Mouse (Mus musculus): ENCODE data around the gene Ttc7b. TPM values are rescaled to one million over a fixed set of nuclear protein-coding genes. Genes with fewer than 3 reads are reported as not detected.

The Ttc7b gene
- polyA plus RNA-seq, 1 experiment from 2014 or later: 6.6 TPM

DNA sequence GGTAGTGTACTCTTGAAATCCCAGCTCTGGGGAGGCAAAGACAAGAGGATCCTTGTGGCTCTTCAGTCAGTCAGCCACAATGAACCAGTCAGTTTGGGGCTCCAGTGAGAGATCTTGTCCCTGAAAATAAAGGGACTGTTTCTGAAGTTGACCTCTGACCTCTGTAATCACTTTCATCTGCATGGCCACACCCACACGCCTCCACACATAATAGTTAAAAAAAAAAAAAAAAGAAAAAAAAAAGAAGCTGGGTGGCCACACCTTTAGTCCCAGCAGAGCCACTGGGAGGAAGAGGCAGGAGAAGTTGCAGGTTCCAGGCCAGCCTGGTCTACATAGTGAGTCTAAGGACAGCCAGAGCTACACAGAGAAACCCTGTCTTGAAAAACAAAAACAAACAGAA is 237.3 kb downstream of the Ttc7b start:
- H3K4me3 ChIP-seq (ENCODE audit: low read depth, low read length): no peak overlapping the region
- DNase-seq (ENCODE audit: low spot score) (no peak), ATAC-seq (no peak)
- TF ChIP-seq EP300 (IDR thresholded peaks at IDR 0.05) (no peak), CTCF (IDR thresholded peaks at IDR 0.05) (no peak)
- H3K9ac ChIP-seq (replicated peaks; ENCODE audit: low read depth): no peak overlapping the region
- 47% methylated on average over 1 of the region's 1 CpGs for WGBS
- H3K9me3 ChIP-seq (ENCODE audit: low read length): no peaks in the 10 kb centered on the region
- H3K4me1 ChIP-seq (ENCODE audit: insufficient read depth, low read depth, low read length): peaks cover 23% of the 10 kb centered on the region
- H3K4me2 ChIP-seq (replicated peaks; ENCODE audit: low read depth, low read length): no peak overlapping the region
- peak overlapping the region; percentile 76; the same call in 1 of the 2 replicates for H3K27ac ChIP-seq (ENCODE audit: low read length)
- no peaks in the 10 kb centered on the region for H3K27me3 ChIP-seq (replicated peaks; ENCODE audit: insufficient read depth, low read length)
- no peaks in the 10 kb centered on the region for H3K36me3 ChIP-seq (ENCODE audit: insufficient read depth, low read length)

DNA sequence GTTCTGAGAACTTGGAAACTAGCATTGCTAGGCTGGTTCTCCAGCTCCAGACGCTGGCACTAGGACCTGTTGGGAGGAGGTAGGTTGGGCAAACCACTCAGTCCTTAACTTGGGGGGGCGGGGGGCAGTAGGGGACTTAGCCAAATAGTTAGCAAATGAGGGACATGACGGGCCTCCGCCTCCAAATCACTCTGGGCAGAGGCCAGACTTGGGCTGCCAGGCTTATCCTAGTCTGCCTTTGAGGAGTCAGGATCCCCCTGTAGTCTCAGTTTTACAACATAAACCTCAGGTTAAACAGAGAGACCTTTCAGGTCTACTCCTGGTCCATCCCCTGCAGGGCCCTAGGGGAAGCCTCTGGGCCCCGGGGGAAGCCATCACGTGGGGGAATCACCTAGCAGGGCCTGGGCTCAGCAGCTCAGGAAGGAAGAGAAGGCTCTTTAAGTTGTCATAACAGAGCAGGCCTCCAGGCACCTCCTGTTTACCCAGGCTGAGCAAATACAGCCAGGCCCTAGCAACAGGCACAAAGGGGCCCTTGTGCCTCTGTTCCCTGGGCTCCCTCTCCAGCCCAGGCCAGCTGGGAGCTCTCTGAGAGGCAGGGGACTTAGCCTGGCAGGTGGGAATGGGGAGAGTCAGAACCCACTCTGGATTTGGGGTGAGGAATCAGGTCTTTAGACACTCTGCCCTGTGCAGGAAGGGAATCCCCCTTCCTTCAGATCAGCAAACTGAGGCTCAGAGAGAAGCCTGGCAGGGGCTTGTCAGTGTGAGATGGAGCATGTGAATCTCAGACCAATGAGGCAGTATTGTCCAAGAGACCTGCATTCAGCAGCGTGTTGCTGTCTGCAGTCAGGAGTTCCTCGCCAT is 238.4 kb downstream of the Ttc7b start:
- Histone ChIP-seq H3K9me3 (ENCODE audit: low read length) (no peaks in the 10 kb centered on the region), H3K36me3 (ENCODE audit: insufficient read depth, low read length) (no peaks in the 10 kb centered on the region), H3K9ac (replicated peaks; ENCODE audit: low read depth) (no peak overlapping the region), H3K4me1 (ENCODE audit: insufficient read depth, low read depth, low read length) (peaks cover 22% of the 10 kb centered on the region), H3K27me3 (replicated peaks; ENCODE audit: insufficient read depth, low read length) (no peaks in the 10 kb centered on the region), H3K4me2 (replicated peaks; ENCODE audit: low read depth, low read length) (no peak overlapping the region), H3K27ac (ENCODE audit: low read length) (peak overlapping the region; percentile 76), H3K4me3 (ENCODE audit: low read depth, low read length) (no peak overlapping the region)
- WGBS: 43% methylated on average over 8 of the region's 8 CpGs
- ATAC-seq (peak; percentile 91), DNase-seq (ENCODE audit: low spot score) (peak; percentile 88)
- peak; percentile 30; the same call in 1 of the 2 replicates for TF ChIP-seq CTCF (IDR thresholded peaks at IDR 0.05)
- TF ChIP-seq EP300 (IDR thresholded peaks at IDR 0.05): peak; percentile 61

DNA sequence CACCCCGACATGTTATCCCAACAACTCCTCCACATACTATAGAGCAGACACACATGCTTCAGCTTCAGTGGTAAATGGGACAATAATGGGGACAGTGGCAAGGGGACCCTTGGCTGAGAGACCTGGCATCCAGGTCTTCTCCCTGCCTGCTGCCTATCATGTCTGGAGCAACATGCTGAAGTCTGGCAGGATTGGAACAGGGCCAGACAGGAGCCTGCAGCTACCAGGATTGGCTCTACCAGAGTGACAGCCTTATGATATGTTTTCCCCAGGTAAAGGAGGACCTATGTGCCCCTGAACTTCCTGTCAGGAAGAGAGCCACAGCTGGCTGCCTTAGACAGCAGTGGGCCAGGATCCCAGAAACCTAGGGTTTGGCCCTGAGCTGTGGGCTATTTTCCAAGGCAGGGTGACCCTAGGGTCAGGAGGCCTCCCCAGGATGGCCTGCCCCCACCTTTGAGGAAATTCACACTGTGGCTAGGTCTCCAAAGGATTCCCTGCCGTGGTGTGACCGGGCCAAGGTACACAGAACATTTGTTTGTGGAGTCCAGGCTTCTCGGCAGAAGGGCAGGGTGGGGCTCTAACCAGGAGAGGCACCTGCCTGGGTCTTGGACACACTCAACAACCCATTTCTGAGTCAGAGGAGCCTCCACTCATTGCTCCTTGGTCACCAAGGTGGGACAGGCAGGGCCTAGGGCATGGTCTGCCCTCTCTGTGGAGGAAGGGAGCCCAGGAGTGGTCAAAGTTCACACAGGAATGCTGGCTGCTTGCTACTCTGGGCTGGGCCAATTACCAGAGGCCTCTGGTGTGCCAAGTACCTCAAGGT is 239.4 kb downstream of the Ttc7b start:
- H3K4me1 ChIP-seq (ENCODE audit: insufficient read depth, low read depth, low read length): peaks cover 30% of the 10 kb centered on the region
- peak overlapping the region; percentile 76 for H3K27ac ChIP-seq (ENCODE audit: low read length)
- H3K4me3 ChIP-seq (ENCODE audit: low read depth, low read length): no peak overlapping the region
- TF ChIP-seq EP300 (IDR thresholded peaks at IDR 0.05): peak; percentile 64; the same call in 1 of the 2 replicates
- no peak for TF ChIP-seq CTCF (IDR thresholded peaks at IDR 0.05)
- no peak overlapping the region for H3K9ac ChIP-seq (replicated peaks; ENCODE audit: low read depth)
- peak; percentile 46 for ATAC-seq
- no peaks in the 10 kb centered on the region for H3K36me3 ChIP-seq (ENCODE audit: insufficient read depth, low read length)
- 45% methylated on average over 4 of the region's 4 CpGs for WGBS
- peak; percentile 74 for DNase-seq (ENCODE audit: low spot score)
- H3K9me3 ChIP-seq (ENCODE audit: low read length): no peaks in the 10 kb centered on the region
- no peak overlapping the region for H3K4me2 ChIP-seq (replicated peaks; ENCODE audit: low read depth, low read length)
- no peaks in the 10 kb centered on the region for H3K27me3 ChIP-seq (replicated peaks; ENCODE audit: insufficient read depth, low read length)

- ATAC-seq: no peak
- H3K27me3 ChIP-seq (replicated peaks; ENCODE audit: insufficient read depth, low read length): no peaks in the 10 kb centered on the region
- no peaks in the 10 kb centered on the region for H3K9me3 ChIP-seq (ENCODE audit: low read length)
- TF ChIP-seq EP300 (IDR thresholded peaks at IDR 0.05) (no peak), CTCF (IDR thresholded peaks at IDR 0.05) (no peak)
- H3K27ac ChIP-seq (ENCODE audit: low read length): no peak overlapping the region
- H3K4me1 ChIP-seq (ENCODE audit: insufficient read depth, low read depth, low read length): peaks cover 36% of the 10 kb centered on the region
- no peaks in the 10 kb centered on the region for H3K36me3 ChIP-seq (ENCODE audit: insufficient read depth, low read length)
- 66% methylated on average over 4 of the region's 4 CpGs for WGBS
- no peak overlapping the region for H3K4me2 ChIP-seq (replicated peaks; ENCODE audit: low read depth, low read length)
- H3K4me3 ChIP-seq (ENCODE audit: low read depth, low read length): no peak overlapping the region
- no peak for DNase-seq (ENCODE audit: low spot score)
- H3K9ac ChIP-seq (replicated peaks; ENCODE audit: low read depth): no peak overlapping the region
These were observed 240.7 kb downstream of the Ttc7b start for GRCm38 (mm10) chr12:100279898-100280297.

DNA sequence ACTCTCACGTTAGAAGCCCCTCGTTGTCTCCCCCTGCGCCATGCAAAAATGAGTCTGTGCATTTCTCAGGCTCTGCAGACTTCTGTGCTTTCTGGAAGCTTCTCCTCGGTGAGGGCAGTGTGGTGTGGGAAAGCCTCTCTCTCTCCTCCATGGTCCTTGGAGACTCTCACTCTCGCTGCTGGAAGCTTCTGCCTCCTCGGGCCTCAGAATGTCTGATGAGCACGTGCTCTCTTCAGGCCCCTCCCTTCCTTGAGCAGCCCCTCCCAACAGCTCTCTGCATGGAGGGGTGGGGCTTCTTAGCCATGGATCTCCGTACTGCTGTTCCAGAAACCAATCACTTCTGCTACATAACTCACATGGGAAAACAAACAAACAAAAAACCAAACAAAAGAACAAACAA is 242.3 kb downstream of the Ttc7b start:
- Histone ChIP-seq H3K27ac (ENCODE audit: low read length) (no peak overlapping the region), H3K4me2 (replicated peaks; ENCODE audit: low read depth, low read length) (no peak overlapping the region), H3K36me3 (ENCODE audit: insufficient read depth, low read length) (no peaks in the 10 kb centered on the region), H3K27me3 (replicated peaks; ENCODE audit: insufficient read depth, low read length) (no peaks in the 10 kb centered on the region; the same call in 1 of the 2 replicates), H3K4me1 (ENCODE audit: insufficient read depth, low read depth, low read length) (peaks cover 36% of the 10 kb centered on the region), H3K9ac (replicated peaks; ENCODE audit: low read depth) (no peak overlapping the region), H3K9me3 (ENCODE audit: low read length) (no peaks in the 10 kb centered on the region), H3K4me3 (ENCODE audit: low read depth, low read length) (no peak overlapping the region)
- DNase-seq (ENCODE audit: low spot score) (peak; percentile 42), ATAC-seq (no peak)
- TF ChIP-seq CTCF (IDR thresholded peaks at IDR 0.05) (no peak), EP300 (IDR thresholded peaks at IDR 0.05) (no peak)
- 31% methylated on average over 8 of the region's 8 CpGs for WGBS

GRCm38 (mm10) chr12:100277534-100277905 is 243.1 kb downstream of the Ttc7b start:
- Histone ChIP-seq H3K27me3 (replicated peaks; ENCODE audit: insufficient read depth, low read length) (no peaks in the 10 kb centered on the region; the same call in 1 of the 2 replicates), H3K27ac (ENCODE audit: low read length) (no peak overlapping the region), H3K9ac (replicated peaks; ENCODE audit: low read depth) (no peak overlapping the region), H3K36me3 (ENCODE audit: insufficient read depth, low read length) (no peaks in the 10 kb centered on the region), H3K9me3 (ENCODE audit: low read length) (no peaks in the 10 kb centered on the region), H3K4me3 (ENCODE audit: low read depth, low read length) (no peak overlapping the region), H3K4me1 (ENCODE audit: insufficient read depth, low read depth, low read length) (peaks cover 31% of the 10 kb centered on the region), H3K4me2 (replicated peaks; ENCODE audit: low read depth, low read length) (no peak overlapping the region)
- TF ChIP-seq EP300 (IDR thresholded peaks at IDR 0.05): no peak
- TF ChIP-seq CTCF (IDR thresholded peaks at IDR 0.05): no peak
- ATAC-seq: no peak
- no peak for DNase-seq (ENCODE audit: low spot score)
- 66% methylated on average over 3 of the region's 3 CpGs for WGBS
